Mouse (Mus musculus) cerebellum, adult 2 months (tissue): ENCODE results near the gene Rab25. TPM values are rescaled to one million over a fixed set of nuclear protein-coding genes. Genes with fewer than 3 reads are reported as not detected.

Source experiments
- DNase-seq, 2 experiments: peaks; one replicate each; pipeline ENCODE4 v3.0.0; 2021
- H3K27ac ChIP-seq: fragments of 200-500 bp; 2 replicates; pipeline ENCODE4 v1.5.1; 2012; ENCODE audit warnings: low read length, control low read depth, inconsistent platforms; ENCODE audit not compliant: insufficient read depth
- H3K27me3 ChIP-seq: fragments of 200-500 bp; 2 replicates; pipeline ENCODE4 v1.6.1; 2012; ENCODE audit warnings: inconsistent platforms, mild to moderate bottlenecking, low read length, moderate library complexity; ENCODE audit not compliant: control insufficient read depth, insufficient read depth
- H3K4me1 ChIP-seq: fragments of 200-500 bp; 2 replicates; pipeline ENCODE4 v1.6.1; 2011; ENCODE audit warnings: low read length; ENCODE audit not compliant: control insufficient read depth, insufficient read depth
- H3K4me3 ChIP-seq: fragments of 200-500 bp; replicated peaks from 2 replicates; pipeline ENCODE3; 2011; ENCODE audit warnings: mild to moderate bottlenecking, low read depth, low read length, control low read depth; ENCODE audit not compliant: insufficient read depth
- CTCF ChIP-seq: fragments of 200-500 bp; IDR thresholded peaks from 2 replicates; pipeline ENCODE4 v1.5.1; 2011; ENCODE audit warnings: low read depth, mild to moderate bottlenecking, control low read depth, low read length, moderate library complexity, borderline replicate concordance; ENCODE audit not compliant: insufficient read depth
- POLR2A ChIP-seq: fragments of 200-500 bp; IDR thresholded peaks from 2 replicates; pipeline ENCODE4 v1.6.1; 2011; ENCODE audit warnings: low read length, control low read depth, borderline replicate concordance; ENCODE audit not compliant: insufficient read depth
- WGBS: fragments of 180-500 bp; shearing (Covaris S2); methylation state at CpG from one replicate; pipeline ENCODE4 v1.1.7; 2018; 5-methylcytosine and 5-hydroxymethylcytosine counted together
- polyA plus RNA-seq: library from polyadenylated mRNA; depleted of rRNA; stranded (reverse); fragments of >200 nt; gene quantifications from 2 replicates; pipeline ENCODE4 v1.2.3, GENCODE M21; 2012

Gene Rab25
- polyA plus RNA-seq, 1 experiment: 1.4 TPM

GRCm38 (mm10) chr3:88570341-88570740 lies 22.2 kb upstream of the Rab25 start:
- H3K27me3 ChIP-seq: no peaks in the 10 kb centered on the region
- TF ChIP-seq CTCF (no peak), POLR2A (no peak)
- DNase-seq: no peak
- no peak overlapping the region for H3K4me3 ChIP-seq
- WGBS: 93% methylated on average over 10 of the region's 10 CpGs
- no peaks in the 10 kb centered on the region for H3K4me1 ChIP-seq
- no peak overlapping the region for H3K27ac ChIP-seq

GRCm38 (mm10) chr3:88569694-88570093 lies 21.6 kb upstream of the Rab25 start:
- WGBS: 79% methylated on average over 5 of the region's 5 CpGs
- H3K4me3 ChIP-seq: no peak overlapping the region
- H3K27me3 ChIP-seq: no peaks in the 10 kb centered on the region
- DNase-seq: no peak
- no peak for TF ChIP-seq CTCF
- no peak for TF ChIP-seq POLR2A
- H3K27ac ChIP-seq: no peak overlapping the region
- H3K4me1 ChIP-seq: no peaks in the 10 kb centered on the region

GRCm38 (mm10) chr3:88569093-88569492 lies 21.0 kb upstream of the Rab25 start:
- H3K4me1 ChIP-seq: no peaks in the 10 kb centered on the region
- DNase-seq: no peak
- WGBS: 96% methylated on average over 2 of the region's 2 CpGs
- H3K4me3 ChIP-seq: no peak overlapping the region
- no peak overlapping the region for H3K27ac ChIP-seq
- H3K27me3 ChIP-seq: no peaks in the 10 kb centered on the region
- TF ChIP-seq POLR2A (no peak), CTCF (no peak)

- no peak for DNase-seq
- no peak overlapping the region for H3K27ac ChIP-seq
- WGBS: 93% methylated on average over 2 of the region's 2 CpGs
- TF ChIP-seq CTCF (no peak), POLR2A (no peak)
- H3K27me3 ChIP-seq: no peaks in the 10 kb centered on the region
- no peaks in the 10 kb centered on the region for H3K4me1 ChIP-seq
- H3K4me3 ChIP-seq: no peak overlapping the region
Measured at GRCm38 (mm10) chr3:88568615-88569014, 20.5 kb upstream of the Rab25 start.

GRCm38 (mm10) chr3:88567892-88568291 lies 19.8 kb upstream of the Rab25 start:
- 51% methylated on average over 6 of the region's 6 CpGs for WGBS
- H3K4me1 ChIP-seq: no peaks in the 10 kb centered on the region
- no peak for DNase-seq
- H3K27ac ChIP-seq: no peak overlapping the region
- H3K4me3 ChIP-seq: no peak overlapping the region
- TF ChIP-seq POLR2A (no peak), CTCF (no peak)
- H3K27me3 ChIP-seq: no peaks in the 10 kb centered on the region

- TF ChIP-seq POLR2A: no peak
- no peak for TF ChIP-seq CTCF
- Histone ChIP-seq H3K27me3 (no peaks in the 10 kb centered on the region), H3K4me3 (no peak overlapping the region), H3K4me1 (peaks cover 3% of the 10 kb centered on the region; the same call in 1 of the 2 replicates), H3K27ac (no peak overlapping the region)
- 96% methylated on average over 4 of the region's 4 CpGs for WGBS
- no peak for DNase-seq
Measured at GRCm38 (mm10) chr3:88566536-88567061, 18.5 kb upstream of the Rab25 start.

GRCm38 (mm10) chr3:88566116-88566515 lies 18.0 kb upstream of the Rab25 start:
- no peak overlapping the region for H3K27ac ChIP-seq
- no peak for DNase-seq
- 90% methylated on average over 3 of the region's 3 CpGs for WGBS
- no peak overlapping the region for H3K4me3 ChIP-seq
- peaks cover 3% of the 10 kb centered on the region; the same call in 1 of the 2 replicates for H3K4me1 ChIP-seq
- no peaks in the 10 kb centered on the region for H3K27me3 ChIP-seq
- TF ChIP-seq POLR2A: no peak
- no peak for TF ChIP-seq CTCF

- no peak for TF ChIP-seq POLR2A
- TF ChIP-seq CTCF: no peak
- no peaks in the 10 kb centered on the region for H3K27me3 ChIP-seq
- no peak overlapping the region for H3K27ac ChIP-seq
- H3K4me3 ChIP-seq: no peak overlapping the region
- DNase-seq: no peak
- peaks cover 3% of the 10 kb centered on the region; the same call in 1 of the 2 replicates for H3K4me1 ChIP-seq
- WGBS: 38% methylated on average over 7 of the region's 7 CpGs
Measured at GRCm38 (mm10) chr3:88563966-88564365, 15.9 kb upstream of the Rab25 start.
